Mouse (Mus musculus) macrophage (primary cell): ENCODE results near the gene Jpt1. TPM values are rescaled to one million over a fixed set of nuclear protein-coding genes. Genes with fewer than 3 reads are reported as not detected.

Source experiments
- H3K27ac ChIP-seq: fragments of 350-480 bp; formaldehyde crosslinking; 2 replicates; pipeline ENCODE4 v1.9.0; 2021
- H3K36me3 ChIP-seq: fragments of 350-480 bp; formaldehyde crosslinking; 2 replicates; pipeline ENCODE4 v1.9.0; 2021; ENCODE audit errors: inconsistent target
- H3K4me3 ChIP-seq: fragments of 350-480 bp; formaldehyde crosslinking; 2 replicates; pipeline ENCODE4 v1.9.0; 2021; ENCODE audit errors: inconsistent target
- H3K79me2 ChIP-seq: fragments of 350-480 bp; formaldehyde crosslinking; 2 replicates; pipeline ENCODE4 v1.9.0; 2021; ENCODE audit errors: inconsistent target
- WGBS: methylation state at CpG from one replicate; pipeline ENCODE4 v1.1.7; 2026; ENCODE audit warnings: inconsistent platforms; ENCODE audit not compliant: missing documents; 5-methylcytosine and 5-hydroxymethylcytosine counted together
- polyA plus RNA-seq: library from polyadenylated mRNA; stranded (reverse); fragments of 250-400 nt; gene quantifications from 3 replicates; pipeline ENCODE4 v1.2.4, GENCODE M21; 2018; ENCODE audit warnings: inconsistent platforms

Gene Jpt1
- polyA plus RNA-seq, 1 experiment from 2014 or later = 68.8 TPM

GRCm38 (mm10) chr11:115451781-115452241, 62.4 kb downstream of the Jpt1 start:
- H3K36me3 ChIP-seq = no peaks in the 10 kb centered on the region
- no peak overlapping the region for H3K4me3 ChIP-seq
- WGBS = 42% methylated on average over 8 of the region's 8 CpGs
- H3K79me2 ChIP-seq = no peaks in the 10 kb centered on the region
- no peak overlapping the region for H3K27ac ChIP-seq

DNA sequence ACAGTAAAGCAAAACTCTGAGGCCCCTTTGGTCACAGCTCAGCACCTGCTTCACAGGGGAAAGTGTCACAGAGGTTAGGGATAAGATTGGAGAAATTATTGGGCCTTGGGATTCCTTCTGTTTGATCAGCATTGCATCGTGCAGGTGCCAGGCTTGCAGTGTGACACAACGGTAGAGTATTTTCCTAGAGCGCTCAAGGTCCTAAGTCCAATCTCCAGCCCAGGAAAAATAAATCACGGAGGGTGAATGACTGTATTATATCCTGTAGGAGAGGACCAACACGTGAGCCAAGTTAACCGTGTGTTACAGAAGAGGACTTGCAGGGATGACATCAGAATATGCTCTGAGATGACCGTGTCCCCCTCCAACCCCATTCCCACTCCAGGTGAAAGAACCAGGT, 64.0 kb downstream of the Jpt1 start:
- Histone ChIP-seq H3K36me3 (no peaks in the 10 kb centered on the region), H3K4me3 (no peak overlapping the region), H3K27ac (no peak overlapping the region), H3K79me2 (no peaks in the 10 kb centered on the region)
- 95% methylated on average over 7 of the region's 7 CpGs for WGBS

DNA sequence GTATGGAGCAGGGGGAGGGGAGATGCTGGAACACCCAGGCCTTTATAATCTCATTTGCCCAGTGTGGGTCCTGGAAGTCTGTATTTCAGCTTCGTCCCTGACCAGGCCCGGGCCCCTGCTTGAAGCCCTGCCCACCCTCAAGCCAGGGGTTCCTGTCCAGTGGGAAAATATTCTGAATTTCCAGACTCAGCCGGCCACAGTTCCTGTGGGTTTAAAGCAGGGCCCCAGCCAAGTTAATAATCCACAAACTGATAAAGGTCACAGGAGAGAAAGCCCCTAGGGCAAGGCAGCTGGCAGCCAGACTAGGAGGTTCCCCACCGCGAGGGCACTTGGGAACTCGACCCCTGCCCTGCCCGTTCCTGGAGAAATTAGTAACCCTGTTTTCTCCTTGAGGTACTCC, 65.2 kb downstream of the Jpt1 start:
- WGBS = 92% methylated on average over 7 of the region's 7 CpGs
- H3K27ac ChIP-seq = no peak overlapping the region
- H3K36me3 ChIP-seq = no peaks in the 10 kb centered on the region
- no peaks in the 10 kb centered on the region for H3K79me2 ChIP-seq
- H3K4me3 ChIP-seq = no peak overlapping the region

DNA sequence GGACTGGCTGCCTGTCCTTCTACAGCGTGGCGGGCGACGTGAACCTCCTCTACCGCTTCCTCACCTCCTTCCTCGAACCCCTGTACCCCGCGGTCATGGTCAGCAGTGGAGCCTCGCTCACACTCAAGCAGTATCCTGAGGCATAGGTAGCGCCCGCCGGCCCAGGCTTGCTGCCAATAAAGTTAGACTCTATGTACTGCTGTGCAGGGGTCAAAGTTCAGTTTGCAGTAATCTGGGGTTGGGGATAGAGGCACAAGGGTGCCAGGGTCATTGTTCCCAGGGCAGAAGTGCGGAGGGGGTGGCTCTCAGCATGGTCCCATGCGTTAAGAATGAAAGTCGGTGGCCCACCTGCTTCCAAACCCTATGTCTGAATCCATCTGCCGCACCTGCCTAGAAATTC, 66.1 kb downstream of the Jpt1 start:
- Histone ChIP-seq H3K27ac (no peak overlapping the region), H3K36me3 (no peaks in the 10 kb centered on the region), H3K4me3 (no peak overlapping the region), H3K79me2 (no peaks in the 10 kb centered on the region)
- WGBS = 93% methylated on average over 16 of the region's 16 CpGs

Other genes with a start within 250 kb of the Jpt1 start
- not detected in 3 replicates for gene Grin2c, start 247.1 kb downstream of the Jpt1 start, polyA plus RNA-seq
- 2.3 to 6.0 TPM (median 4.3 TPM) in 3 replicates for gene Fdxr, start 237.3 kb downstream of the Jpt1 start, polyA plus RNA-seq
- 0.52 to 1.4 TPM (median 0.90 TPM) in 3 replicates for gene Fads6, start 216.7 kb downstream of the Jpt1 start, polyA plus RNA-seq
- gene Otop2, start 207.2 kb downstream of the Jpt1 start, polyA plus RNA-seq = not detected in 3 replicates
- not detected in 3 replicates for gene Ush1g, start 192.3 kb downstream of the Jpt1 start, polyA plus RNA-seq
- gene Otop3, start 179.7 kb downstream of the Jpt1 start, polyA plus RNA-seq = not detected in 3 replicates
- not detected in 3 replicates for gene Hid1, start 146.6 kb downstream of the Jpt1 start, polyA plus RNA-seq
- 0.06 TPM in 1 of 3 replicates, not detected in the others for gene Cdr2l, start 132.5 kb downstream of the Jpt1 start, polyA plus RNA-seq
- 33.0 to 43.0 TPM (median 39.2 TPM) in 3 replicates for gene Mrpl58, start 110.6 kb downstream of the Jpt1 start, polyA plus RNA-seq
- gene Atp5h, start 94.4 kb downstream of the Jpt1 start, polyA plus RNA-seq = 377 to 621 TPM (median 390 TPM) in 3 replicates
- 13.7 to 21.3 TPM (median 17.9 TPM) in 3 replicates for gene Kctd2, start 94.3 kb downstream of the Jpt1 start, polyA plus RNA-seq
- not detected in 3 replicates for gene Trim80, start 73.8 kb downstream of the Jpt1 start, polyA plus RNA-seq
- gene Slc16a5, start 51.9 kb downstream of the Jpt1 start, polyA plus RNA-seq = not detected in 3 replicates
- 21.4 to 26.8 TPM (median 22.9 TPM) in 3 replicates for gene Armc7, start 38.7 kb downstream of the Jpt1 start, polyA plus RNA-seq
- gene Nt5c, start 22.5 kb downstream of the Jpt1 start, polyA plus RNA-seq = 54.5 to 73.7 TPM (median 60.1 TPM) in 3 replicates
- gene Sumo2, start 21.9 kb upstream of the Jpt1 start, polyA plus RNA-seq = 229 to 319 TPM (median 316 TPM) in 3 replicates
- 11.4 to 41.8 TPM (median 14.7 TPM) in 3 replicates for gene Nup85, start 50.0 kb upstream of the Jpt1 start, polyA plus RNA-seq
- gene Mrps7, start 89.5 kb upstream of the Jpt1 start, polyA plus RNA-seq = 21.1 to 35.5 TPM (median 25.6 TPM) in 3 replicates
- 15.8 to 69.3 TPM (median 37.7 TPM) in 3 replicates for gene Gga3, start 89.7 kb upstream of the Jpt1 start, polyA plus RNA-seq
- 24.9 to 57.5 TPM (median 29.7 TPM) in 3 replicates for gene Mif4gd, start 98.6 kb upstream of the Jpt1 start, polyA plus RNA-seq
- 14.9 to 26.4 TPM (median 17.0 TPM) in 3 replicates for gene Slc25a19, start 113.9 kb upstream of the Jpt1 start, polyA plus RNA-seq
- 265 to 522 TPM (median 418 TPM) in 3 replicates for gene Grb2, start 194.2 kb upstream of the Jpt1 start, polyA plus RNA-seq